Mouse (Mus musculus) liver, embryonic 14.5 days (tissue): ENCODE data around the gene Galnt17.

ENCODE experiments used
- CTCF ChIP-seq: IDR thresholded peaks from 2 replicates; pipeline ENCODE4 v1.5.1; 2016; ENCODE audit warnings: antibody characterized with exemption, low read depth, control low read depth
- EP300 ChIP-seq: IDR thresholded peaks from 2 replicates; pipeline ENCODE4 v1.6.1; 2016; ENCODE audit warnings: antibody characterized with exemption, low read depth

- TF ChIP-seq CTCF, result no peak
- no peak for TF ChIP-seq EP300
These were observed 265.2 kb downstream of the Galnt17 start for GRCm38 (mm10) chr5:131043130-131043529.
